ENCODE assay signal across 9 mouse cellular contexts in genomic region chr6:114282469-114283277, GRCm38 (mm10). TPM values are rescaled to one million over a fixed set of nuclear protein-coding genes. Genes with fewer than 3 reads are reported as not detected.
A peak's percentile ranks its signal among the peaks of the same experiment; 100 is the strongest.
DNase-seq lines count a peak whose midpoint lies in the region; ATAC-seq and TF ChIP-seq lines count a peak whose summit lies in the region.
"Had no signal": no experiment of that assay in that cellular context is flagged by ENCODE, and none has a peak within 500 bp of the region (broad histone marks: within the 10 kb centered on the region; RNA-seq: fewer than 3 reads in every experiment).

TSS of gene Slc6a1 (plus strand) at chr6:114282635.

- no peak within 1 kb of the TSS for H3K27ac ChIP-seq in heart, embryonic 13.5 days (replicated peaks)
- peak within 1 kb of the TSS; percentile 90 for H3K27ac ChIP-seq in layer of hippocampus, adult 2 months
- H3K27ac ChIP-seq in liver, postnatal 0 days (ENCODE audit: low read depth): no peak within 1 kb of the TSS
- H3K27ac ChIP-seq in olfactory bulb, adult 2 months (ENCODE audit: insufficient read depth, low read depth, low read length): peak within 1 kb of the TSS; percentile 87

- ATAC-seq in heart, embryonic 13.5 days (ENCODE audit: extremely low read depth, insufficient number of reproducible peaks, low FRiP score, low TSS enrichment): no peak; the same call in 1 of the 2 replicates
- ATAC-seq in liver, postnatal 0 days: peak; percentile 81

- H3K4me3 ChIP-seq in heart, embryonic 13.5 days: peak within 1 kb of the TSS; percentile 29
- H3K4me3 ChIP-seq in layer of hippocampus, adult 2 months: peak within 1 kb of the TSS; percentile 64
- no peak within 1 kb of the TSS for H3K4me3 ChIP-seq in liver, postnatal 0 days (ENCODE audit: low read depth, low read length)
- peak within 1 kb of the TSS; percentile 59 for H3K4me3 ChIP-seq in olfactory bulb, adult 2 months (ENCODE audit: insufficient read depth, low read depth, low read length)
- H3K4me3 ChIP-seq: megakaryocyte, embryonic 14.5 days had no signal

- peak within 1 kb of the TSS; percentile 34 for H3K4me2 ChIP-seq in heart, embryonic 13.5 days
- H3K4me2 ChIP-seq in liver, postnatal 0 days (ENCODE audit: low read depth, low read length): no peak within 1 kb of the TSS

- no peak for DNase-seq in heart, adult 18-20 months
- DNase-seq in embryo, embryonic 11 days: peak; percentile 90
- peak; percentile 8 to 9 for DNase-seq in heart, postnatal 36 days
- peak; percentile 74 to 77 for DNase-seq in layer of hippocampus, adult 2 months (ENCODE audit: low spot score in 2 of 2)
- DNase-seq in liver, postnatal 0 days: peak; percentile 67
- peak; percentile 26 for DNase-seq in urinary bladder, postnatal 25 days (ENCODE audit: low spot score)

- intact Hi-C loops in heart, postnatal 36 days (cut with DNase I): no loop called here

- peaks cover 6% of the 10 kb centered on the region; the same call in 1 of the 2 replicates for H3K4me1 ChIP-seq in heart, embryonic 13.5 days
- H3K4me1 ChIP-seq in liver, postnatal 0 days (ENCODE audit: insufficient read depth): no peaks in the 10 kb centered on the region
- peaks cover 29% of the 10 kb centered on the region for H3K4me1 ChIP-seq in olfactory bulb, adult 2 months (ENCODE audit: control insufficient read depth, insufficient read depth, low read length)
- H3K4me1 ChIP-seq: megakaryocyte, embryonic 14.5 days had no signal

- 2% methylated on average over 50 of the region's 51 CpGs for WGBS in heart, embryonic 13.5 days
- WGBS in liver, postnatal 0 days (ENCODE audit: insufficient replicate concordance): 5% methylated on average over 46 of the region's 51 CpGs
- under 1% methylated on average over 51 of the region's 51 CpGs for WGBS in olfactory bulb, adult 2 months

- peak; percentile 89 for TF ChIP-seq POLR2A in olfactory bulb, adult 2 months (IDR thresholded peaks at IDR 0.05; ENCODE audit: insufficient read depth, low read depth, low read length)

- H3K36me3 ChIP-seq in heart, embryonic 13.5 days: no peaks in the 10 kb centered on the region
- no peaks in the 10 kb centered on the region for H3K36me3 ChIP-seq in liver, postnatal 0 days (replicated peaks; ENCODE audit: insufficient read depth, low read length)

- TF ChIP-seq EP300 in liver, postnatal 0 days (IDR thresholded peaks at IDR 0.05; ENCODE audit: low read depth): no peak

- peaks cover 100% of the 10 kb centered on the region for H3K27me3 ChIP-seq in heart, embryonic 13.5 days (replicated peaks)
- peaks cover 52% of the 10 kb centered on the region for H3K27me3 ChIP-seq in liver, postnatal 0 days (ENCODE audit: insufficient read depth, low read length)

- no peak within 1 kb of the TSS for H3K9ac ChIP-seq in heart, embryonic 13.5 days
- no peak within 1 kb of the TSS for H3K9ac ChIP-seq in liver, postnatal 0 days (replicated peaks)

- 0 out of 2 replicates have a peak, but pooled peaks cover 2% of the 10 kb centered on the region for H3K9me3 ChIP-seq in heart, embryonic 13.5 days
- no peaks in the 10 kb centered on the region for H3K9me3 ChIP-seq in liver, postnatal 0 days (ENCODE audit: low read length)
- H3K9me3 ChIP-seq: megakaryocyte, embryonic 14.5 days had no signal

- no peak for TF ChIP-seq CTCF in layer of hippocampus, adult 2 months (conservative IDR thresholded peaks at IDR 0.05)
- TF ChIP-seq CTCF in liver, postnatal 0 days (IDR thresholded peaks at IDR 0.05; ENCODE audit: low read depth): no peak
- TF ChIP-seq CTCF in olfactory bulb, adult 2 months (IDR thresholded peaks at IDR 0.05; ENCODE audit: insufficient read depth, low read depth, low read length): no peak

RNA-seq across cellular contexts. Expression of gene Slc6a1, which starts in this region (rescaled TPM):
- 0.27 and 0.63 TPM in 2 replicates for polyA plus RNA-seq in heart, embryonic 13.5 days (2015; fragmentation: Nextera tagmentation; extraction: Ambion mirVana)
- under 1 TPM in 1 of 2 experiments, not detected in 1; 0.05 TPM for total RNA-seq in heart, adult 18-20 months (2021)
- under 1 TPM; 0.14 to 0.17 TPM for total RNA-seq in heart, postnatal 36 days (2021)
- 100 to 1,000 TPM; 282 to 286 TPM for total RNA-seq in layer of hippocampus, adult 2 months (2021)
- not detected in 2 replicates for polyA plus RNA-seq in liver, postnatal 0 days (2015; fragmentation: Nextera tagmentation; extraction: Ambion mirVana)
- polyA plus RNA-seq in olfactory bulb, adult 2 months (2012; ENCODE audit: insufficient read depth, insufficient read length, low replicate concordance, missing spikeins): 94.2 and 142 TPM in 2 replicates

Comparison
In these comparisons a context has a peak if more than half of its experiments do, and no peak if none do; other contexts are left out.
1. RNA of gene Slc6a1 (total RNA-seq): 282 to 286 TPM in layer of hippocampus, adult 2 months; 0.14 to 0.17 TPM in heart, postnatal 36 days and 0.05 TPM in heart, adult 18-20 months; every median in the first group is over 100 times any median in the second.
2. RNA of gene Slc6a1 (polyA plus RNA-seq): 94.2 to 142 TPM in olfactory bulb, adult 2 months; 0.27 to 0.63 TPM in heart, embryonic 13.5 days and not detected in liver, postnatal 0 days; every median in the first group is over 10 times any median in the second.
3. Peak in DNase-seq in heart, postnatal 36 days; RNA of the gene not detected or under 1 TPM.
4. Peak in DNase-seq and ATAC-seq in liver, postnatal 0 days; RNA of the gene not detected or under 1 TPM.
5. H3K27ac ChIP-seq: peak in layer of hippocampus, adult 2 months (single experiment) and olfactory bulb, adult 2 months (single experiment); none in heart, embryonic 13.5 days (single experiment) and liver, postnatal 0 days (single experiment).
6. DNase-seq: peak in embryo, embryonic 11 days (single experiment), layer of hippocampus, adult 2 months (2 of 2) and urinary bladder, postnatal 25 days (single experiment); none in heart, adult 18-20 months (0 of 2).